Mouse (Mus musculus) liver, embryonic 14.5 days (tissue): ENCODE measurements around the gene Olfr1054.
"Not testable (repeated sequence)": the region's sequence is repeated elsewhere in the genome, so short reads cannot be mapped to it uniquely, and the experiment has no call there.

Source experiments
- CTCF ChIP-seq: IDR thresholded peaks from 2 replicates; pipeline ENCODE4 v1.5.1; 2016; ENCODE audit warnings: antibody characterized with exemption, low read depth, control low read depth
- EP300 ChIP-seq: IDR thresholded peaks from 2 replicates; pipeline ENCODE4 v1.6.1; 2016; ENCODE audit warnings: antibody characterized with exemption, low read depth

DNA sequence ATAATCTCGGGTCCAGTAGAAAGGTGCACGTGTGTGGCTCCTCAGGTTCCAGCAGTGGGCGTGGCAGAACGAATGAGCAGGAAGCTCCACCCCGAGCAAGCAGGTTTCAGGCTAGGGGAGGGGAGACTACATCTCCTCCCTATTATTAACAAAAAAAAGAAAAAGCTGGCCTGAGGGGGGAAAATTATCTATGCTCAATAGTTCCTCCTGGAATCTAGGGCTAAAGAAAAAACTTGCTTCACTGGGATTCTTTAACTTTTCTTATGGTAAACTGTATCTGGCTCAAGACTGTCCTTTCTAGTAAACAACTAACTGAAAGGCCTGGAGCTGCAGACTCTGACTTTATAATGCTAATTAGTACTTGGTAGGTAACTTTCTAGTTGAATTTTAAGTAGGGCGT is 31.1 kb upstream of the Olfr1054 start:
- TF ChIP-seq EP300, CTCF: not testable (repeated sequence)
